Mouse (Mus musculus): ENCODE data around the gene Tnrc6c. TPM values are rescaled to one million over a fixed set of nuclear protein-coding genes. Genes with fewer than 3 reads are reported as not detected.

Tnrc6c gene
- polyA plus RNA-seq, 1 experiment from 2014 or later, result 2.4 TPM

GRCm38 (mm10) chr11:117729341-117729740 is 75.3 kb downstream of the Tnrc6c start:
- Histone ChIP-seq H3K4me3 (replicated peaks) (no peak overlapping the region), H3K9ac (no peak overlapping the region), H3K27ac (replicated peaks) (no peak overlapping the region), H3K4me2 (no peak overlapping the region), H3K9me3 (replicated peaks) (no peaks in the 10 kb centered on the region), H3K36me3 (replicated peaks) (0 out of 2 replicates have a peak, but pooled peaks cover 2% of the 10 kb centered on the region), H3K4me1 (replicated peaks) (peaks cover 11% of the 10 kb centered on the region), H3K27me3 (no peaks in the 10 kb centered on the region)
- WGBS (ENCODE audit: insufficient replicate concordance), result 69% methylated on average over 3 of the region's 3 CpGs
- no peak for ATAC-seq (ENCODE audit: insufficient read depth)

GRCm38 (mm10) chr11:117729798-117730489 is 75.9 kb downstream of the Tnrc6c start:
- H3K4me2 ChIP-seq, result no peak overlapping the region
- no peak for ATAC-seq (ENCODE audit: insufficient read depth)
- no peak overlapping the region for H3K4me3 ChIP-seq (replicated peaks)
- WGBS (ENCODE audit: insufficient replicate concordance), result 76% methylated on average over 7 of the region's 7 CpGs
- H3K9ac ChIP-seq, result no peak overlapping the region
- 0 out of 2 replicates have a peak, but pooled peaks cover 6% of the 10 kb centered on the region for H3K36me3 ChIP-seq (replicated peaks)
- no peaks in the 10 kb centered on the region for H3K9me3 ChIP-seq (replicated peaks)
- peaks cover 11% of the 10 kb centered on the region for H3K4me1 ChIP-seq (replicated peaks)
- no peaks in the 10 kb centered on the region for H3K27me3 ChIP-seq
- H3K27ac ChIP-seq (replicated peaks), result no peak overlapping the region

- Histone ChIP-seq H3K9ac (no peak overlapping the region), H3K36me3 (replicated peaks) (0 out of 2 replicates have a peak, but pooled peaks cover 11% of the 10 kb centered on the region), H3K4me1 (replicated peaks) (peaks cover 11% of the 10 kb centered on the region), H3K9me3 (replicated peaks) (no peaks in the 10 kb centered on the region), H3K4me3 (replicated peaks) (no peak overlapping the region), H3K27me3 (no peaks in the 10 kb centered on the region), H3K27ac (replicated peaks) (no peak overlapping the region), H3K4me2 (no peak overlapping the region)
- WGBS (ENCODE audit: insufficient replicate concordance), result 71% methylated on average over 4 of the region's 4 CpGs
- ATAC-seq (ENCODE audit: insufficient read depth), result no peak
These were observed 76.4 kb downstream of the Tnrc6c start for GRCm38 (mm10) chr11:117730490-117730838.

GRCm38 (mm10) chr11:117731470-117731869 is 77.4 kb downstream of the Tnrc6c start:
- Histone ChIP-seq H3K9ac (no peak overlapping the region), H3K4me2 (no peak overlapping the region), H3K4me3 (replicated peaks) (no peak overlapping the region), H3K27ac (replicated peaks) (no peak overlapping the region), H3K36me3 (replicated peaks) (peaks cover 20% of the 10 kb centered on the region), H3K4me1 (replicated peaks) (peaks cover 11% of the 10 kb centered on the region), H3K9me3 (replicated peaks) (no peaks in the 10 kb centered on the region), H3K27me3 (no peaks in the 10 kb centered on the region)
- 88% methylated on average over 7 of the region's 7 CpGs for WGBS (ENCODE audit: insufficient replicate concordance)
- ATAC-seq (ENCODE audit: insufficient read depth), result no peak

- no peak for ATAC-seq (ENCODE audit: insufficient read depth)
- Histone ChIP-seq H3K27ac (replicated peaks) (no peak overlapping the region), H3K4me1 (replicated peaks) (no peaks in the 10 kb centered on the region), H3K9me3 (replicated peaks) (no peaks in the 10 kb centered on the region), H3K27me3 (no peaks in the 10 kb centered on the region), H3K4me3 (replicated peaks) (no peak overlapping the region), H3K36me3 (replicated peaks) (peaks cover 55% of the 10 kb centered on the region), H3K9ac (no peak overlapping the region), H3K4me2 (no peak overlapping the region)
- 56% methylated on average over 5 of the region's 5 CpGs for WGBS (ENCODE audit: insufficient replicate concordance)
These were observed 82.1 kb downstream of the Tnrc6c start for GRCm38 (mm10) chr11:117736037-117736689.

GRCm38 (mm10) chr11:117738123-117738522 is 84.0 kb downstream of the Tnrc6c start:
- Histone ChIP-seq H3K27me3 (no peaks in the 10 kb centered on the region), H3K9ac (no peak overlapping the region), H3K4me1 (replicated peaks) (peaks cover under 1% of the 10 kb centered on the region; the same call in 1 of the 2 replicates), H3K9me3 (replicated peaks) (no peaks in the 10 kb centered on the region), H3K27ac (replicated peaks) (no peak overlapping the region), H3K4me2 (no peak overlapping the region), H3K4me3 (replicated peaks) (no peak overlapping the region), H3K36me3 (replicated peaks) (peaks cover 74% of the 10 kb centered on the region)
- WGBS (ENCODE audit: insufficient replicate concordance), result 74% methylated on average over 5 of the region's 5 CpGs
- no peak for ATAC-seq (ENCODE audit: insufficient read depth)

- no peak for ATAC-seq (ENCODE audit: insufficient read depth)
- H3K27ac ChIP-seq (replicated peaks), result no peak overlapping the region
- H3K9ac ChIP-seq, result no peak overlapping the region
- H3K27me3 ChIP-seq, result no peaks in the 10 kb centered on the region
- H3K36me3 ChIP-seq (replicated peaks), result peaks cover 86% of the 10 kb centered on the region
- H3K9me3 ChIP-seq (replicated peaks), result no peaks in the 10 kb centered on the region
- H3K4me3 ChIP-seq (replicated peaks), result no peak overlapping the region
- no peak overlapping the region for H3K4me2 ChIP-seq
- 83% methylated on average over 6 of the region's 6 CpGs for WGBS (ENCODE audit: insufficient replicate concordance)
- peaks cover 3% of the 10 kb centered on the region; the same call in 1 of the 2 replicates for H3K4me1 ChIP-seq (replicated peaks)
These were observed 87.0 kb downstream of the Tnrc6c start for GRCm38 (mm10) chr11:117741128-117741527.

GRCm38 (mm10) chr11:117742243-117742642 is 88.2 kb downstream of the Tnrc6c start:
- Histone ChIP-seq H3K4me2 (no peak overlapping the region), H3K9me3 (replicated peaks) (no peaks in the 10 kb centered on the region), H3K4me1 (replicated peaks) (peaks cover 3% of the 10 kb centered on the region; the same call in 1 of the 2 replicates), H3K9ac (no peak overlapping the region), H3K4me3 (replicated peaks) (no peak overlapping the region), H3K27ac (replicated peaks) (no peak overlapping the region), H3K36me3 (replicated peaks) (peaks cover 86% of the 10 kb centered on the region), H3K27me3 (no peaks in the 10 kb centered on the region)
- ATAC-seq (ENCODE audit: insufficient read depth), result no peak
- 84% methylated on average over 8 of the region's 8 CpGs for WGBS (ENCODE audit: insufficient replicate concordance)

GRCm38 (mm10) chr11:117742715-117743114 is 88.6 kb downstream of the Tnrc6c start:
- WGBS (ENCODE audit: insufficient replicate concordance), result 78% methylated on average over 8 of the region's 8 CpGs
- H3K4me1 ChIP-seq (replicated peaks), result peaks cover 3% of the 10 kb centered on the region; the same call in 1 of the 2 replicates
- H3K4me2 ChIP-seq, result no peak overlapping the region
- H3K36me3 ChIP-seq (replicated peaks), result peaks cover 91% of the 10 kb centered on the region
- H3K27me3 ChIP-seq, result no peaks in the 10 kb centered on the region
- ATAC-seq (ENCODE audit: insufficient read depth), result no peak
- no peak overlapping the region for H3K9ac ChIP-seq
- H3K9me3 ChIP-seq (replicated peaks), result no peaks in the 10 kb centered on the region
- H3K4me3 ChIP-seq (replicated peaks), result no peak overlapping the region
- no peak overlapping the region for H3K27ac ChIP-seq (replicated peaks)

GRCm38 (mm10) chr11:117743454-117744030 is 89.5 kb downstream of the Tnrc6c start:
- WGBS (ENCODE audit: insufficient replicate concordance), result 53% methylated on average over 4 of the region's 4 CpGs
- H3K9me3 ChIP-seq (replicated peaks), result no peaks in the 10 kb centered on the region
- peaks cover 3% of the 10 kb centered on the region; the same call in 1 of the 2 replicates for H3K4me1 ChIP-seq (replicated peaks)
- peaks cover 93% of the 10 kb centered on the region for H3K36me3 ChIP-seq (replicated peaks)
- no peak overlapping the region for H3K9ac ChIP-seq
- no peaks in the 10 kb centered on the region for H3K27me3 ChIP-seq
- no peak for ATAC-seq (ENCODE audit: insufficient read depth)
- H3K27ac ChIP-seq (replicated peaks), result no peak overlapping the region
- H3K4me3 ChIP-seq (replicated peaks), result no peak overlapping the region
- H3K4me2 ChIP-seq, result no peak overlapping the region

GRCm38 (mm10) chr11:117748628-117749027 is 94.5 kb downstream of the Tnrc6c start:
- H3K9ac ChIP-seq, result no peak overlapping the region
- no peak for ATAC-seq (ENCODE audit: insufficient read depth)
- H3K9me3 ChIP-seq (replicated peaks), result no peaks in the 10 kb centered on the region
- WGBS (ENCODE audit: insufficient replicate concordance), result 73% methylated on average over 4 of the region's 4 CpGs
- H3K4me2 ChIP-seq, result no peak overlapping the region
- H3K27me3 ChIP-seq, result no peaks in the 10 kb centered on the region
- peaks cover 92% of the 10 kb centered on the region for H3K36me3 ChIP-seq (replicated peaks)
- H3K27ac ChIP-seq (replicated peaks), result no peak overlapping the region
- H3K4me1 ChIP-seq (replicated peaks), result no peaks in the 10 kb centered on the region
- H3K4me3 ChIP-seq (replicated peaks), result no peak overlapping the region
